In genomic region chr19:3368276-3368675, GRCm38 (mm10) we compare ENCODE assay signal across 31 mouse cellular contexts. TPM values are rescaled to one million over a fixed set of nuclear protein-coding genes. Genes with fewer than 3 reads are reported as not detected.
A peak's percentile ranks its signal among the peaks of the same experiment; 100 is the strongest.
DNase-seq lines count a peak whose midpoint lies in the region; ATAC-seq and TF ChIP-seq lines count a peak whose summit lies in the region.
"Had no signal": no experiment of that assay in that cellular context is flagged by ENCODE, and none has a peak within 500 bp of the region (broad histone marks: within the 10 kb centered on the region; RNA-seq: fewer than 3 reads in every experiment).

No protein-coding gene starts in this region.

- DNase-seq in kidney, postnatal 0 days (ENCODE audit: low spot score): no peak
- DNase-seq in kidney, adult 9 months: no peak
- DNase-seq in thymus, postnatal 4 days: peak; percentile 29
- no peak for DNase-seq in thymus, adult 2 months
- DNase-seq in NIH3T3 (ENCODE audit: low read depth): peak; percentile 24
- no peak for DNase-seq in hindbrain, embryonic 11.5 days (ENCODE audit: low spot score)
- DNase-seq in left cerebral cortex, adult 11 months (ENCODE audit: low spot score): no peak
- DNase-seq: adrenal gland, postnatal 14 days; cerebellum, adult 11 months; cerebellum, postnatal 10 days; kidney, adult 11 months; kidney, postnatal 10 days; layer of hippocampus, adult 9-11 months; lung, adult 2 months; lung, postnatal 10 days; midbrain, embryonic 14.5 days; retina, postnatal 1 day; right cerebral cortex, postnatal 14 days; thymus, postnatal 25 days had no signal

- no peak overlapping the region for H3K4me2 ChIP-seq in kidney, postnatal 0 days (ENCODE audit: low read length)
- no peak overlapping the region for H3K4me2 ChIP-seq in hindbrain, embryonic 11.5 days (replicated peaks; ENCODE audit: low read depth, low read length)
- H3K4me2 ChIP-seq: embryonic facial prominence, embryonic 13.5 days; forebrain, embryonic 15.5 days; hindbrain, embryonic 13.5 days; limb, embryonic 12.5 days; liver, embryonic 12.5 days; neural tube, embryonic 15.5 days; stomach, embryonic 15.5 days had no signal

- H3K4me3 ChIP-seq in kidney, postnatal 0 days (replicated peaks; ENCODE audit: low read depth, low read length): no peak overlapping the region
- no peak overlapping the region for H3K4me3 ChIP-seq in thymus, adult 2 months (ENCODE audit: control insufficient read depth, insufficient read depth, low read length)
- H3K4me3 ChIP-seq in hindbrain, embryonic 11.5 days (ENCODE audit: low read depth, low read length): no peak overlapping the region
- H3K4me3 ChIP-seq: embryonic facial prominence, embryonic 13.5 days; forebrain, embryonic 10.5 days; forebrain, embryonic 15.5 days; hindbrain, embryonic 13.5 days; left cerebral cortex, adult 2 months; limb, embryonic 12.5 days; liver, embryonic 12.5 days; neural tube, embryonic 15.5 days; stomach, embryonic 15.5 days had no signal

- H3K9me3 ChIP-seq in kidney, postnatal 0 days (replicated peaks; ENCODE audit: low read length): no peaks in the 10 kb centered on the region
- no peaks in the 10 kb centered on the region for H3K9me3 ChIP-seq in hindbrain, embryonic 11.5 days (ENCODE audit: control insufficient read depth, low read length)
- H3K9me3 ChIP-seq: embryonic facial prominence, embryonic 13.5 days; forebrain, embryonic 10.5 days; forebrain, embryonic 15.5 days; hindbrain, embryonic 13.5 days; limb, embryonic 12.5 days; liver, embryonic 12.5 days; neural tube, embryonic 15.5 days; stomach, embryonic 15.5 days had no signal

- H3K27ac ChIP-seq in kidney, postnatal 0 days: no peak overlapping the region
- H3K27ac ChIP-seq in thymus, adult 2 months (ENCODE audit: control insufficient read depth, insufficient read depth, low read length): no peak overlapping the region
- no peak overlapping the region for H3K27ac ChIP-seq in hindbrain, embryonic 11.5 days (ENCODE audit: low read depth, low read length)
- H3K27ac ChIP-seq: embryonic facial prominence, embryonic 13.5 days; forebrain, embryonic 10.5 days; forebrain, embryonic 15.5 days; hindbrain, embryonic 13.5 days; left cerebral cortex, adult 2 months; limb, embryonic 12.5 days; liver, embryonic 12.5 days; macrophage; neural tube, embryonic 15.5 days; stomach, embryonic 15.5 days had no signal

- TF ChIP-seq POLR2A in thymus, adult 2 months (IDR thresholded peaks at IDR 0.05; ENCODE audit: control insufficient read depth, extremely low read depth, insufficient read depth, low read length, poor library complexity): no peak

- 85% methylated on average over 3 of the region's 3 CpGs for WGBS in kidney, postnatal 0 days
- 96% methylated on average over 3 of the region's 3 CpGs for WGBS in thymus, adult 2 months
- 89% methylated on average over 3 of the region's 3 CpGs for WGBS in hindbrain, embryonic 11.5 days

- H3K4me1 ChIP-seq in kidney, postnatal 0 days (replicated peaks; ENCODE audit: insufficient read depth, low read length): no peaks in the 10 kb centered on the region
- no peaks in the 10 kb centered on the region for H3K4me1 ChIP-seq in thymus, adult 2 months (replicated peaks; ENCODE audit: control insufficient read depth, insufficient read depth, low read length)
- H3K4me1 ChIP-seq in hindbrain, embryonic 11.5 days (replicated peaks; ENCODE audit: control insufficient read depth, insufficient read depth, low read length): no peaks in the 10 kb centered on the region
- H3K4me1 ChIP-seq: embryonic facial prominence, embryonic 13.5 days; forebrain, embryonic 10.5 days; forebrain, embryonic 15.5 days; hindbrain, embryonic 13.5 days; limb, embryonic 12.5 days; liver, embryonic 12.5 days; neural tube, embryonic 15.5 days; stomach, embryonic 15.5 days had no signal

- no peaks in the 10 kb centered on the region for H3K27me3 ChIP-seq in kidney, postnatal 0 days (ENCODE audit: insufficient read depth, low read length)
- H3K27me3 ChIP-seq in thymus, adult 2 months (ENCODE audit: control insufficient read depth, insufficient read depth, low read length): no peaks in the 10 kb centered on the region
- no peaks in the 10 kb centered on the region for H3K27me3 ChIP-seq in hindbrain, embryonic 11.5 days (ENCODE audit: control insufficient read depth, insufficient read depth, low read length)
- H3K27me3 ChIP-seq: CH12.LX; embryonic facial prominence, embryonic 13.5 days; forebrain, embryonic 15.5 days; hindbrain, embryonic 13.5 days; limb, embryonic 12.5 days; liver, embryonic 12.5 days; neural tube, embryonic 15.5 days; stomach, embryonic 15.5 days had no signal

- no peak overlapping the region for H3K9ac ChIP-seq in kidney, postnatal 0 days (ENCODE audit: low read depth, low read length)
- no peak overlapping the region for H3K9ac ChIP-seq in hindbrain, embryonic 11.5 days (ENCODE audit: low read depth, low read length)
- H3K9ac ChIP-seq: embryonic facial prominence, embryonic 13.5 days; forebrain, embryonic 15.5 days; hindbrain, embryonic 13.5 days; limb, embryonic 12.5 days; liver, embryonic 12.5 days; neural tube, embryonic 15.5 days; stomach, embryonic 15.5 days had no signal

- TF ChIP-seq CTCF in kidney, postnatal 0 days (IDR thresholded peaks at IDR 0.05; ENCODE audit: low read depth): peak; percentile 24; the same call in 1 of the 2 replicates
- no peak for TF ChIP-seq CTCF in thymus, adult 2 months (IDR thresholded peaks at IDR 0.05; ENCODE audit: borderline replicate concordance, control insufficient read depth, extremely low read depth, insufficient read depth, low read length, poor library complexity)

- ATAC-seq in kidney, postnatal 0 days (replicated peaks; ENCODE audit: low FRiP score, low read depth): no peak
- ATAC-seq in hindbrain, embryonic 11.5 days (ENCODE audit: low FRiP score): no peak
- ATAC-seq: forebrain, embryonic 15.5 days; liver, embryonic 12.5 days had no signal

- peaks cover 35% of the 10 kb centered on the region for H3K36me3 ChIP-seq in kidney, postnatal 0 days (ENCODE audit: insufficient read depth, low read length)
- peaks cover 4% of the 10 kb centered on the region; the same call in 1 of the 2 replicates for H3K36me3 ChIP-seq in thymus, adult 2 months (ENCODE audit: control insufficient read depth, insufficient read depth, low read length)
- no peaks in the 10 kb centered on the region for H3K36me3 ChIP-seq in hindbrain, embryonic 11.5 days (ENCODE audit: control insufficient read depth, insufficient read depth, low read length)
- H3K36me3 ChIP-seq: forebrain, embryonic 10.5 days had no signal

RNA-seq across cellular contexts. Expression of gene Tesmin, which starts 20.4 kb away (rescaled TPM):
- polyA plus RNA-seq in kidney, postnatal 0 days (2015; fragmentation: Nextera tagmentation; extraction: Ambion mirVana): 0.93 and 0.96 TPM in 2 replicates
- polyA plus RNA-seq in thymus, adult 2 months (2012; rRNA removed): 0.62 and 0.85 TPM in 2 replicates
- 0.36 and 0.38 TPM in 2 replicates for polyA plus RNA-seq in hindbrain, embryonic 11.5 days (2014; fragmentation: Nextera tagmentation; extraction: Ambion mirVana)

RNA-seq across cellular contexts. Expression of gene Gal, which starts 46.1 kb away (rescaled TPM):
- polyA plus RNA-seq in kidney, postnatal 0 days (2015; fragmentation: Nextera tagmentation; extraction: Ambion mirVana): 0.61 and 0.70 TPM in 2 replicates
- 3.4 and 3.5 TPM in 2 replicates for polyA plus RNA-seq in thymus, adult 2 months (2012; rRNA removed)
- polyA plus RNA-seq in hindbrain, embryonic 11.5 days (2014; fragmentation: Nextera tagmentation; extraction: Ambion mirVana): 1.3 and 3.5 TPM in 2 replicates
- polyA plus RNA-seq: C2C12, macrophage had no signal

RNA-seq across cellular contexts. Expression of gene Cpt1a, which starts 46.1 kb away (rescaled TPM):
- polyA plus RNA-seq in kidney, postnatal 0 days (2015; fragmentation: Nextera tagmentation; extraction: Ambion mirVana): 70.8 and 81.4 TPM in 2 replicates
- 69.6 and 75.7 TPM in 2 replicates for polyA plus RNA-seq in thymus, adult 2 months (2012; rRNA removed)
- 6.6 and 8.8 TPM in 2 replicates for polyA plus RNA-seq in hindbrain, embryonic 11.5 days (2014; fragmentation: Nextera tagmentation; extraction: Ambion mirVana)

Comparison
In these comparisons a context has a peak if more than half of its experiments do, and no peak if none do; other contexts are left out.
1. DNase-seq: peak in thymus, postnatal 4 days (single experiment) and NIH3T3 (single experiment); none in kidney, postnatal 0 days (single experiment), kidney, adult 9 months (single experiment), thymus, adult 2 months (single experiment), hindbrain, embryonic 11.5 days (single experiment) and left cerebral cortex, adult 11 months (single experiment).